Mouse (Mus musculus) adrenal gland, adult (tissue): ENCODE measurements around the gene Krtap5-1.
"Not testable (repeated sequence)": the region's sequence is repeated elsewhere in the genome, so short reads cannot be mapped to it uniquely, and the experiment has no call there.

Experiments
- DNase-seq, 2 experiments: peaks; one replicate each; pipeline ENCODE4 v3.0.0; 2022 to 2023; ENCODE audit warnings: low spot score in 1 of 2; ENCODE audit not compliant: inconsistent age in 2 of 2

Gene Krtap5-1

GRCm38 (mm10) chr7:142303249-142303648 is 6.3 kb upstream of the Krtap5-1 start, which contains the start of gene Krtap5-4:
Gene Krtap5-4 (plus strand): TSS chr7:142303549.
- no peak for DNase-seq

GRCm38 (mm10) chr7:142296108-142296507 is 810 bp downstream of the Krtap5-1 start:
- DNase-seq: peak in 1 of 2 experiments; percentile 33

- DNase-seq: no peak
Observed at GRCm38 (mm10) chr7:142295418-142295817, 1.5 kb downstream of the Krtap5-1 start.

GRCm38 (mm10) chr7:142293851-142294250 is 3.1 kb downstream of the Krtap5-1 start:
- peak in 1 of 2 experiments; percentile 57 for DNase-seq

GRCm38 (mm10) chr7:142285910-142286612 is 10.9 kb downstream of the Krtap5-1 start:
- DNase-seq: not testable (repeated sequence)

GRCm38 (mm10) chr7:142285130-142285835 is 11.6 kb downstream of the Krtap5-1 start:
- DNase-seq: peak; percentile 55 to 86

- peak; percentile 90 to 97 for DNase-seq
Observed at GRCm38 (mm10) chr7:142284615-142285080, 12.3 kb downstream of the Krtap5-1 start.

GRCm38 (mm10) chr7:142284023-142284591 is 12.8 kb downstream of the Krtap5-1 start:
- peak; percentile 62 to 87 for DNase-seq

DNA sequence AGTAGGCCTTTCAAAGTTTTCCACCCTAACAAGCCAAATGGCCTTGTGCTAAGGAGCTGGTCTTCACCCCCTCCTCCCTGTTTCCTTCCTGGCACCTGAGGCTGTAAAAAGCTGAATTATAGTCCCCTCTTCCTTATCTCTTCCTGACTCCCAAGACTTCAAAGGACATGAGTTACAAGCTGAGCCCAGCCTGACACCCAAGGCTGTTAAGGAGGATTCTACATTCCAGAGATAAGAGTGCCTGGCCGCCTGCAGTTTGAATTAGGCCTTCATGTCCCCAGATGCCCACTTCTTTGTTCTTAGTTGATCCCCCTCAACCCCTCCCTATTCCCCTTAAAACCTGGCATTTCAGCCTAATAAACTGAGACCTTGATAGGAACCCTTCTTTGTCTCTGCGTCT is 14.1 kb downstream of the Krtap5-1 start:
- peak; percentile 34 to 66 for DNase-seq

DNA sequence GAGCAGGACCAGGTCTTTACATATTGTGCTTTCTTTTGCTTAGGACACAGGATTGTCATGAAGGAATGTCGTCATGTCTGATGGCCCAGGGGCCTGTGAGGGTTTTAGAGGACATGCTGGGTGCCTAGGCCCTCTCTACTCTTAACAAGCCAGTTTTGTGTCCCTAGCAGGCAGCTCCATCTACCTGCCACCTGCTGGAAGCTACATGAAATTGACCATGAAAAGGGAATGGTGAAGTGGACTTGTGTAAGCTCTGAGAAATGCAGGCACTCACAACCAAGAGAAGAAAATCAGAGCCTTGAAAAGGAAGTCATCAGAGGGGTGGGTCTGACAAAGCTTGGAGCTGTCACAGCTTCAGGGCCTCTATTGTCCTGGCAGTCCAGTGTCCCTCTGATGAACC is 17.6 kb downstream of the Krtap5-1 start:
- not testable (repeated sequence) for DNase-seq

DNA sequence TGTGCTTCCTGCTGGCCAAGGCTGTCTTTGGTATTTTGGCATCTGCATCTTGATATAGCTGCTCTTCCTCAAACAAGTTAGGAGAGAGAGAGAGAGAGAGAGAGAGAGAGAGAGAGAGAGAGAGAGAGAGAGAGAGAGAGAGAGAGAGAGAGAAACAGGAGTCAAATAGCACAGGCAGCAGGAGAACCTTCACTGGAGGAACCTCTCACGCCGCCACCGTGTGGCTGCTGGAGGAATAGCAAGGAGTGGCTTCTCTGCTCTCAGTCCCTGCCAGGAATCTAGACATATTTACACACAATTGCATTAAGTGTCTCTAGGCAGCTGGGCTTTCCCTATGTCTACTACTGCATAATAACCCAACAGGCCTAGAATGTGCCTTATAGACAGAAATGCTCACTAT is 18.7 kb downstream of the Krtap5-1 start:
- DNase-seq: peak; percentile 60 to 83

- DNase-seq: not testable (repeated sequence)
Observed at GRCm38 (mm10) chr7:142274263-142274662, 22.7 kb downstream of the Krtap5-1 start, which contains the start of gene Gm4559. Gene Gm4559 (minus strand): TSS chr7:142274363.

- not testable (repeated sequence) for DNase-seq
Observed at GRCm38 (mm10) chr7:142258254-142258653, 38.7 kb downstream of the Krtap5-1 start, which contains the start of gene Gm2431. Gene Gm2431 (minus strand): TSS chr7:142258354.

DNA sequence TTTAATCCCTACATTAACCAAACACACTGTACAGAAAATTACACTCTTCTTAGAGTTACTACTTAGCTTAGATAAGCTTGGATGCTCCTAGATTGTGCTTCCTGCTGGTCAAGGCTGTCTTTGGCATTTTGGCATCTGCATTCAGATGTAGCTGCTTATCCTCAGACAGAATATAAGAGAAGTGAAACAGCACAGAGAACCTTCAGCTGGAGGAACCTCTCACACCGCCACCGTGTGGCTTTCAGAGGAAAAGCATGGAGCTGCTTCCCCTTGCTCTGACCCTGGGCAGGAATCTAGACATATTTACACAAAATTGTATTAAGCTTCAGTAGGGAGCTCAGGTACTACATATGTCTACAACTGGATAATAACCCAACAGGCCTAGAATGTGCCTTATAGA is 41.4 kb downstream of the Krtap5-1 start:
- DNase-seq: peak; percentile 17 to 66

- DNase-seq: peak; percentile 17 to 58
Observed at GRCm38 (mm10) chr7:142249824-142250223, 47.1 kb downstream of the Krtap5-1 start.
